Mouse (Mus musculus): Measurements from ENCODE around the gene Aes. TPM values are rescaled to one million over a fixed set of nuclear protein-coding genes. Genes with fewer than 3 reads are reported as not detected.
A peak's percentile ranks its signal among the peaks of the same experiment; 100 is the strongest.

Aes gene
- polyA plus RNA-seq, 1 experiment from 2014 or later, result 636 TPM

DNA sequence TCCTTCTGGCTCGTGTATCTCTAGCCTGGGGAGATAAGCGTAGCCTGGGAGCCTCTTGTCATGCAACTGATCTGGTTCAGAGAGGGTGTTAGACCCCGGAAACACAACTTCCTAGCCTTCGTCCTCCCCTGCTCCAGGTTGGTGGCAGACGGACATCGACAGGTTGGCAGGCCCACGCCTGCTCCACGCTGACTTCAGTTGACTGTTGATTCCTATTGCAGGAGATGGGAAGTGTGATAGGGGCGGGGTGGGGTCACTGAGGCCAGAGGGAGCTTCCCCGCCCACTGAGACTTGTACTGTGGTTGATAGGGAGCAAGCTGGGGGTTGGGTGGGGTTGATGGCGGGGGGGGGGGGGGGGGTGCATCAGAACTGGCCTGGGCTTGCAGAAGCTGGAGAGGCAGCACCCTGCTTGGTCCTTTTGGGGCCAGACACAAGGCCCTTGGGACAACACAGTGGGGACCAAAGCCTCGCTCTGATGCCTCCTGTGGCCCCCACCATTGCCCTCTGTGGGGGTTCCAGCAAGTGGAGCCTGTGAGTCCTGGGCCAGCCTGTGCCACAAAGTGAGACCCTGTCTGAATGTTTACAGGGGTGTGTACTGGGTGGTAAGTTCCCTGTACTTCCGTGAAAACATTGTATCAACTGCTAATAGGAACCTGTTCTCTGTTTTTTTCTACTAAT lies 34.1 kb upstream of the Aes start:
- 36% methylated on average over 13 of the region's 13 CpGs for WGBS
- no peak overlapping the region for H3K4me3 ChIP-seq
- no peaks in the 10 kb centered on the region for H3K27me3 ChIP-seq (replicated peaks)
- H3K27ac ChIP-seq (ENCODE audit: poor library complexity, severe bottlenecking), result 0 out of 2 replicates have a peak overlapping the region, but pooled peaks have one; percentile 59
- no peak overlapping the region for H3K4me2 ChIP-seq
- peak overlapping the region; percentile 47 for H3K9ac ChIP-seq
- peaks cover 15% of the 10 kb centered on the region for H3K36me3 ChIP-seq
- H3K9me3 ChIP-seq (replicated peaks), result no peaks in the 10 kb centered on the region
- ATAC-seq (ENCODE audit: insufficient number of reproducible peaks, low FRiP score), result 0 out of 2 replicates have a peak, but pooled peaks have one; percentile 31
- peaks cover 20% of the 10 kb centered on the region for H3K4me1 ChIP-seq (replicated peaks)

DNA sequence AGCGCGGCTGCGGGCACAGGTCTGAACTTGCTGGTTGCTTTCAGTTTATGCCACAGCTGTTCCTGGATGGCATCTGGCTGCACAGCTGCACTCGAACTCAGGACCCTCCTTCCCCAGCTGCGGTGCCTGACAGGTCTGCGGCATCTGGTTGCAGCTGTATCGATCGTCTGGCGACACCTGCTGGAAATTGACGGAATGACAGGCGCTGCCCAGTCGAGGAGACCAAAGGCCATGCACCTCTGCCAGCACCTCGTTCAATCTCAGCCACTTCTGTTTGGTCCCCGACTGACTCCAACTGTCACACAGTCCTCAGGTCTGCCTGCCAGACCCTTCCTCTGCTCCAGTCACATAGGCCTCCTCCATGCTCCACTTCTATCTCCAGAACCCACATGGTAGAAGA lies 32.5 kb upstream of the Aes start:
- Histone ChIP-seq H3K9me3 (replicated peaks) (no peaks in the 10 kb centered on the region), H3K27me3 (replicated peaks) (no peaks in the 10 kb centered on the region), H3K27ac (ENCODE audit: poor library complexity, severe bottlenecking) (no peak overlapping the region), H3K9ac (no peak overlapping the region), H3K4me1 (replicated peaks) (peaks cover 20% of the 10 kb centered on the region), H3K36me3 (peaks cover 31% of the 10 kb centered on the region), H3K4me3 (no peak overlapping the region), H3K4me2 (no peak overlapping the region)
- ATAC-seq (ENCODE audit: insufficient number of reproducible peaks, low FRiP score), result no peak; the same call in 1 of the 2 replicates
- 14% methylated on average over 14 of the region's 14 CpGs for WGBS

DNA sequence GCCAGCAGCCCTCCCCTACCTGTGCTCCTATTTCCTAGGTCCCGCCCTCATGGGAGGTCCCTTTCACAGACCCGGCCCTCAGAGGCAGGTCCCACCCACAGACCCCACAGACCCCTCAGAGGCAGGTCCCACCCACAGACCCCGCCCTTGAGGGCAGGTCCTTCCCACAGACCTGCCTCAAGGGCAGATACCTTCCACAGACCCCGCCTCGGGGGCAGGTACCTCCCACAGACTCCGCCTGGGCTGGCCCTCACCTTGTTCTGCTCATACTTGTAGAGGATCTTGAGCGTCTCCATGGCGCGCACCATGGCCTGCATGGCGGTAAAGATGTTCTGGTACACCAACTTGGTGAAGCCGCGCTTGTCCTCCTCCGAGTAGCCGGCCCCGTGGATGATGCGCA lies 24.5 kb upstream of the Aes start:
- Histone ChIP-seq H3K27me3 (replicated peaks) (no peaks in the 10 kb centered on the region), H3K36me3 (peaks cover 68% of the 10 kb centered on the region), H3K27ac (ENCODE audit: poor library complexity, severe bottlenecking) (no peak overlapping the region), H3K4me3 (no peak overlapping the region), H3K4me2 (no peak overlapping the region), H3K9ac (no peak overlapping the region), H3K9me3 (replicated peaks) (no peaks in the 10 kb centered on the region), H3K4me1 (replicated peaks) (peaks cover 22% of the 10 kb centered on the region)
- WGBS, result 64% methylated on average over 16 of the region's 16 CpGs
- ATAC-seq (ENCODE audit: insufficient number of reproducible peaks, low FRiP score), result no peak

DNA sequence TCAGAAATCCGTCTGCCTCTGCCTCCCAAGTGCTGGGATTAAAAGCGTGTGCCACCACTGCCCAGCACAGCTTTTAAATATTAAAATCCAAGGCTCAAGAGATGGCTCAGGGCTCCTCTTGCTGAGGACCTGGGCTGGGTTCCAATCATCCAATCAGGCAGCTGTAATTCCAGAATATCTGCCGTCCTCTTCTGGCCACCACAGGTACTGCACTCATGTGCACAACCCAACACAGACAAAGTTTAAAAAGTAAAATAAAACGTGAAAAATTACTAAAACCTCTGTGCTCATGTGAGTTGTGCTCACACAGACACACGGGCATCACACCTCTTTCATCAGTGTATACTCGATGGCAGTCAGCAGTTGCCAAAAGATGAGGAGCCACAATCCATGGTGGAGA lies 22.6 kb upstream of the Aes start:
- WGBS, result 71% methylated on average over 6 of the region's 6 CpGs
- Histone ChIP-seq H3K36me3 (peaks cover 56% of the 10 kb centered on the region), H3K4me3 (no peak overlapping the region), H3K27me3 (replicated peaks) (no peaks in the 10 kb centered on the region), H3K4me1 (replicated peaks) (peaks cover 31% of the 10 kb centered on the region), H3K27ac (ENCODE audit: poor library complexity, severe bottlenecking) (no peak overlapping the region), H3K4me2 (no peak overlapping the region), H3K9ac (no peak overlapping the region), H3K9me3 (replicated peaks) (no peaks in the 10 kb centered on the region)
- no peak for ATAC-seq (ENCODE audit: insufficient number of reproducible peaks, low FRiP score)

DNA sequence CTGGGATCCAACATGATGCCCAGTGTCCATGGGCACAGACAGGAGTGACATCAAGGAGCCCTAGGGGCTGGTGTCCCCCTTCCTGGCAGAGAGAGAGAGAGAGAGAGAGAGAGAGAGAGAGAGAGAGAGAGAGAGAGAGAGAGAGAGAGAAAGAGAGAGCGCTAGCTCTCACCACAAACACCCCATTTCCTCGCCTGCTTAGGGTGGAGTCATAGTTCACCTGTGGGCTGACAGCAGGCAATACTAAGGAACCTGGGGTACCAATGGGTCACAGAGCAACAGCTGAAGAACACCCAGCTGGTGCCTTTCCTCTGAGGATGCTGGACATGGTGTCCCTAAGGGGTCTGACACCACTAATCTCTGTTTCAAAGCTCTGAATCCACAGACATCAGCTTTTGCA lies 21.9 kb upstream of the Aes start:
- H3K9me3 ChIP-seq (replicated peaks), result no peaks in the 10 kb centered on the region
- H3K4me1 ChIP-seq (replicated peaks), result peaks cover 38% of the 10 kb centered on the region
- H3K36me3 ChIP-seq, result peaks cover 50% of the 10 kb centered on the region
- no peak overlapping the region for H3K4me2 ChIP-seq
- no peak overlapping the region for H3K4me3 ChIP-seq
- ATAC-seq (ENCODE audit: insufficient number of reproducible peaks, low FRiP score), result no peak
- 94% methylated on average over 2 of the region's 2 CpGs for WGBS
- H3K9ac ChIP-seq, result no peak overlapping the region
- H3K27ac ChIP-seq (ENCODE audit: poor library complexity, severe bottlenecking), result no peak overlapping the region
- no peaks in the 10 kb centered on the region for H3K27me3 ChIP-seq (replicated peaks)

DNA sequence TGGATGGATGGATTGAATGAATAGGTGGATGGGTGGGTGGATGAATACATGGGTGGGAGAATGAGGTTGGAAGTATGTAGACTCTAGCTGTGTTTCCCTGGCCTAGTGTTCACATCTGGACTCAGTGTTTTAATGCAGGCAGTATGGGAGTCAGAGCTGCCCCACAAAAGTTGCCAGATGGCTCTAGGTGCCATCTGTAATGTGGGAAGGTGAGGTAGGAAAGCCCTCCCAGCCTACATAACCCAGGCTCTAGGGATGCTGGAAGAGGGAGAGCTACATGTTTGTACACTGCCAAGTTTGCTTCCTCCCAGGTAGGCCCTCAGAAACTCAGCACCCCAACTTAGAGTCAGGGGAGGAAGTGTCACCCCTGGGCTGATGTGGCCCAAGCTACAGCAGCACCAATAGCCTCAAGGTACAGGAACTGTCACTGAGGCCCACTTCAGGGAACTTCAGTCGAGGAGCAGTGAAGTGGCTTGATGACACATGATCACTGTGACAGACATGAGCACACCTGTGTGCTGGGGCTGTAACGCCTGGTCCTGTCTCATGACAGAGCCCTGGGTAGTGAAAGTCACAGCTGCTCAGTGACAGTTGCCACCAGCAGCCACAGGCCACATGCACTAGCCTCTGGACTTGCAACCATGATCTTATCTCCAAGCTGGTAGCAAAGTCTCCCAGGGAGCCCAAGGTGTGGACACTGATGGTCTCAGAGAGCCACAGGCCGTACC lies 20.8 kb upstream of the Aes start:
- WGBS, result 72% methylated on average over 3 of the region's 3 CpGs
- peaks cover 40% of the 10 kb centered on the region for H3K36me3 ChIP-seq
- H3K27ac ChIP-seq (ENCODE audit: poor library complexity, severe bottlenecking), result no peak overlapping the region
- H3K4me2 ChIP-seq, result no peak overlapping the region
- H3K9me3 ChIP-seq (replicated peaks), result no peaks in the 10 kb centered on the region
- no peak for ATAC-seq (ENCODE audit: insufficient number of reproducible peaks, low FRiP score)
- H3K9ac ChIP-seq, result no peak overlapping the region
- no peak overlapping the region for H3K4me3 ChIP-seq
- H3K4me1 ChIP-seq (replicated peaks), result peaks cover 43% of the 10 kb centered on the region
- H3K27me3 ChIP-seq (replicated peaks), result no peaks in the 10 kb centered on the region

DNA sequence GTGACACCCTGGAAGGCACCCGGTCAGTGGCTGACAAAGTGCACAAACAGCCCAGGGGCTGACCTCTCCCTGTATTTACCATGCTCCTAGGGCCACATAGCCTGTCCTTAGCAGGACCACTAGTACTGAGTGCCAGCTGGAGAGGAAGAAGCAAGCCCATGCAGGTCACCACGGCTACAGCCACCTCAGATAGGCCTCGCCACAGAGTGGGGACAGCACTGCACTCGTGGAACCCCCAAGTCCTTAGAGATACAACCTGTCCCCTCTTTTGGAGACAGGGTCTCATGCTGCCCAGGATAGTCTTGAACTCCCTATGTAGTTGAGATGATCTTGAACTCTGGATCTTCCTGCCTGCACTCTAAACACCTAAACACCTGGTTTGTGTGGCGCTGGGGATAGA lies 17.9 kb upstream of the Aes start:
- H3K4me2 ChIP-seq, result peak overlapping the region; percentile 99
- no peak overlapping the region for H3K4me3 ChIP-seq

DNA sequence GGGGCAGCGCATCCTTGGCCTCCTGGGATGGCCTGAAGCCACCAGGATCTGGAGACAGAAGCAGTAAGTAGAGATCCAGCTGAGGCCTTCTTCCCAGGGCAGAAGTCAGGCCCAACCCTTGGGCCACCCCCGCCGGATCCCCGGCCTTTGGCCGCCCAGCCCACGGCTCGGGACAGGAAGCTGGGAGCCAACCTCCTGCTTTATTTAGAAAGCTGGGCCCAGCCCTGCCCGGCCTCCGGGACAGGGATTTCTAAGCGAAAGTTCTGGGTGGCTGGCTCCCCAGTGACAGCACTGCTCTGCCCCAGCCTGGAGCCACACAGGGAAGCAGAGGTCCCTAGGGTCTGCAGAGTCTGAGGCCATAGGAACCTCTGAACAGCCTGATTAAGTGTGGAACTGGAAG lies 17.5 kb upstream of the Aes start:
- H3K4me2 ChIP-seq, result peak overlapping the region; percentile 99
- H3K36me3 ChIP-seq, result peaks cover 21% of the 10 kb centered on the region
- no peaks in the 10 kb centered on the region for H3K9me3 ChIP-seq (replicated peaks)
- no peaks in the 10 kb centered on the region for H3K27me3 ChIP-seq (replicated peaks)
- no peak overlapping the region for H3K4me3 ChIP-seq
- ATAC-seq (ENCODE audit: insufficient number of reproducible peaks, low FRiP score), result no peak
- peak overlapping the region; percentile 22 for H3K27ac ChIP-seq (ENCODE audit: poor library complexity, severe bottlenecking)
- H3K9ac ChIP-seq, result peak overlapping the region; percentile 63
- 45% methylated on average over 10 of the region's 10 CpGs for WGBS
- peaks cover 49% of the 10 kb centered on the region for H3K4me1 ChIP-seq (replicated peaks)

More for the DNA sequence above, 17.9 kb upstream of the Aes start:
- H3K36me3 ChIP-seq, result peaks cover 21% of the 10 kb centered on the region
- no peaks in the 10 kb centered on the region for H3K9me3 ChIP-seq (replicated peaks)
- WGBS, result 76% methylated on average over 5 of the region's 5 CpGs
- no peak for ATAC-seq (ENCODE audit: insufficient number of reproducible peaks, low FRiP score)
- H3K27ac ChIP-seq (ENCODE audit: poor library complexity, severe bottlenecking), result peak overlapping the region; percentile 22; the same call in 1 of the 2 replicates
- H3K9ac ChIP-seq, result peak overlapping the region; percentile 63
- peaks cover 44% of the 10 kb centered on the region for H3K4me1 ChIP-seq (replicated peaks)
- no peaks in the 10 kb centered on the region for H3K27me3 ChIP-seq (replicated peaks)

DNA sequence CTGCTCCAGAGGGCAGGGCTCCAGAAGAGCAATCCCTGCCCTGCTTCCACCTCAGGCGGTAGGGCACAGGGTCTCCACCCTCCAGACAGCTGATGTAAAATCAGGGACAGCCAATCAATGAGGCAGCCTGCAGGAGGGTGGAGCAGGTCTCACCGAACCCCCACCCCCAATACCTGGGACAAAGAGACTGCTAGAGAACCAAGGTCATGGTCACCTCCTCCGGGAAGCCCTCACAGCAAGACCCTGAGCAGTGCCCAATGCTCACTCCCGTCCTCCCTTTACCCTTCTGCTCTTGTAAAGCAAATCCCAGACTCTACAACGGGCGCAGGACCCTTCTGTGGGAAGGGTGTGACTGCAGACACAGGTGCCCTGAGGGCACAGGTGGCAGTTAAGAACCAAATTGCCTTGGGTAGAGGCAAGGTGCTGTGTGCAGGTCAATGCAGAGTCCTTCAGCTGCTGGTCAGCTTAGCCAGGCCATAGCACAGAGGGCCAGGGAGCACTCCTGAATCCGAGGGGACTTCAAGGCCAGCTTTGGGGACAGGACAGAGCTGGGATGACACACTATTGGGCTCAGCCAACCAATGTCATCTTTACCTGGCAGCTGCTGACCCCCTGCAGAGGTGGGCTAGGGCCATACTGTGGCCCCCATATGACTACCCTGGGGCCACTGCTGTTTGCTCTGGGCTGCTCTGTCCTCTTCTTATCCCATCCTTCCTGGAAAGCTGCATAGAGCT lies 16.4 kb upstream of the Aes start:
- no peaks in the 10 kb centered on the region for H3K27me3 ChIP-seq (replicated peaks)
- WGBS, result 78% methylated on average over 7 of the region's 7 CpGs
- H3K36me3 ChIP-seq, result peaks cover 14% of the 10 kb centered on the region
- peak overlapping the region; percentile 99 for H3K4me3 ChIP-seq
- H3K4me1 ChIP-seq (replicated peaks), result peaks cover 49% of the 10 kb centered on the region
- ATAC-seq (ENCODE audit: insufficient number of reproducible peaks, low FRiP score), result no peak
- H3K9ac ChIP-seq, result peak overlapping the region; percentile 96
- peak overlapping the region; percentile 99 for H3K4me2 ChIP-seq
- no peak overlapping the region for H3K27ac ChIP-seq (ENCODE audit: poor library complexity, severe bottlenecking)
- no peaks in the 10 kb centered on the region for H3K9me3 ChIP-seq (replicated peaks)

DNA sequence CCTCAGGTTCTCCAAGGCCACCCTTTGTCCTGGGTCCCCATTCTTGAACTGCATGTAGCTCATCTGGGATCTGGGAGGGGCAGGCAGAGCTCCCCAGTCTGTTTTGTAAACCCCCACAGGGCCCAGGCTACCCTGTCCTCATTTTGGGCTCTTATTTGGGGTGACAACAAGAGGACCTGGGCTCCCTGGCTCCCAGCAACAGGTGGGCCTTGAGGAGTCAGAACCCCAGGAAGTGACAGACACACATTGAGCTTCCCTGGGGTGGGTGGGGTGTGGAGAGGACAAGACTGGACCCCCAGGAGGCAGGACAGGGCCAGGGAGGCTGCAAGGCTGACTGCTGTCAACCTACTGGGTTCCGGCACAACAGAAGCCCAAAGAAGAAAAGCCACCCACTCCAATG lies 15.7 kb upstream of the Aes start:
- no peaks in the 10 kb centered on the region for H3K27me3 ChIP-seq (replicated peaks)
- peak overlapping the region; percentile 96 for H3K9ac ChIP-seq
- H3K4me1 ChIP-seq (replicated peaks), result peaks cover 49% of the 10 kb centered on the region
- H3K36me3 ChIP-seq, result peaks cover 13% of the 10 kb centered on the region
- H3K27ac ChIP-seq (ENCODE audit: poor library complexity, severe bottlenecking), result no peak overlapping the region
- H3K4me2 ChIP-seq, result peak overlapping the region; percentile 99
- no peak for ATAC-seq (ENCODE audit: insufficient number of reproducible peaks, low FRiP score)
- H3K4me3 ChIP-seq, result peak overlapping the region; percentile 99
- 83% methylated on average over 1 of the region's 1 CpGs for WGBS
- no peaks in the 10 kb centered on the region for H3K9me3 ChIP-seq (replicated peaks)

All from heart, embryonic 12.5 days (tissue).